Mouse (Mus musculus): ENCODE measurements around the gene Hccs. TPM values are rescaled to one million over a fixed set of nuclear protein-coding genes. Genes with fewer than 3 reads are reported as not detected.
"Not testable (repeated sequence)": the region's sequence is repeated elsewhere in the genome, so short reads cannot be mapped to it uniquely, and the experiment has no call there.

The Hccs gene
- polyA plus RNA-seq, 2 experiments, result 21.7 to 30.9 TPM

GRCm38 (mm10) chrX:169325929-169326595, 5.9 kb upstream of the Hccs start:
- no peak overlapping the region for H3K9ac ChIP-seq (ENCODE audit: low read depth, low read length, severe bottlenecking)
- 81% methylated on average over 3 of the region's 3 CpGs for WGBS

GRCm38 (mm10) chrX:169320668-169321005, 465 bp upstream of the Hccs start:
- H3K36me3 ChIP-seq (ENCODE audit: control insufficient read depth, insufficient read depth, low read length); DNase-seq (ENCODE audit: low spot score); H3K9ac ChIP-seq (ENCODE audit: low read depth, low read length, severe bottlenecking); H3K27me3 ChIP-seq (ENCODE audit: control insufficient read depth, insufficient read depth, low read length); H3K27ac ChIP-seq (replicated peaks; ENCODE audit: low read depth, low read length); H3K9me3 ChIP-seq (ENCODE audit: control insufficient read depth, low read length); H3K4me1 ChIP-seq (ENCODE audit: control insufficient read depth, insufficient read depth, low read length): not testable (repeated sequence)
- WGBS, result 31% methylated on average over 15 of the region's 15 CpGs
- peak overlapping the region; percentile 30 for H3K4me2 ChIP-seq (replicated peaks; ENCODE audit: low read depth, low read length, severe bottlenecking)
- H3K4me3 ChIP-seq (replicated peaks; ENCODE audit: low read length), result peak overlapping the region; percentile 56
- peak; percentile 16 for ATAC-seq (ENCODE audit: low FRiP score, low read depth)

More at GRCm38 (mm10) chrX:169325929-169326595, 5.9 kb upstream of the Hccs start:
- TF ChIP-seq POLR2A (IDR thresholded peaks at IDR 0.05; ENCODE audit: borderline replicate concordance, extremely low read depth, insufficient read depth, insufficient read length), result no peak
- Histone ChIP-seq H3K4me1 (ENCODE audit: control insufficient read depth, insufficient read depth, low read length) (no peaks in the 10 kb centered on the region), H3K4me2 (replicated peaks; ENCODE audit: low read depth, low read length, severe bottlenecking) (no peak overlapping the region), H3K27ac (replicated peaks; ENCODE audit: low read depth, low read length) (no peak overlapping the region), H3K36me3 (ENCODE audit: control insufficient read depth, insufficient read depth, low read length) (no peaks in the 10 kb centered on the region), H3K4me3 (replicated peaks; ENCODE audit: low read length) (no peak overlapping the region), H3K27me3 (ENCODE audit: control insufficient read depth, insufficient read depth, low read length) (no peaks in the 10 kb centered on the region), H3K9me3 (ENCODE audit: control insufficient read depth, low read length) (no peaks in the 10 kb centered on the region)
- no peak for ATAC-seq (ENCODE audit: low FRiP score, low read depth)
- no peak for DNase-seq (ENCODE audit: low spot score)

GRCm38 (mm10) chrX:169319066-169319760, 959 bp downstream of the Hccs start:
- Histone ChIP-seq H3K27me3 (ENCODE audit: control insufficient read depth, insufficient read depth, low read length) (no peaks in the 10 kb centered on the region), H3K4me1 (ENCODE audit: control insufficient read depth, insufficient read depth, low read length) (peaks cover 2% of the 10 kb centered on the region; the same call in 1 of the 2 replicates), H3K4me3 (replicated peaks; ENCODE audit: low read length) (peak overlapping the region; percentile 56), H3K9me3 (ENCODE audit: control insufficient read depth, low read length) (no peaks in the 10 kb centered on the region), H3K9ac (ENCODE audit: low read depth, low read length, severe bottlenecking) (peak overlapping the region; percentile 77), H3K36me3 (ENCODE audit: control insufficient read depth, insufficient read depth, low read length) (peaks cover 7% of the 10 kb centered on the region; the same call in 1 of the 2 replicates), H3K4me2 (replicated peaks; ENCODE audit: low read depth, low read length, severe bottlenecking) (peak overlapping the region; percentile 51), H3K27ac (replicated peaks; ENCODE audit: low read depth, low read length) (no peak overlapping the region)
- no peak for DNase-seq (ENCODE audit: low spot score)
- no peak for ATAC-seq (ENCODE audit: low FRiP score, low read depth)
- 52% methylated on average over 12 of the region's 12 CpGs for WGBS
- no peak for TF ChIP-seq POLR2A (IDR thresholded peaks at IDR 0.05; ENCODE audit: borderline replicate concordance, extremely low read depth, insufficient read depth, insufficient read length)

GRCm38 (mm10) chrX:169308559-169308958, 11.6 kb downstream of the Hccs start:
- no peaks in the 10 kb centered on the region for H3K4me1 ChIP-seq (ENCODE audit: control insufficient read depth, insufficient read depth, low read length)
- no peaks in the 10 kb centered on the region for H3K9me3 ChIP-seq (ENCODE audit: control insufficient read depth, low read length)
- H3K9ac ChIP-seq (ENCODE audit: low read depth, low read length, severe bottlenecking), result no peak overlapping the region
- no peak overlapping the region for H3K4me3 ChIP-seq (replicated peaks; ENCODE audit: low read length)
- H3K36me3 ChIP-seq (ENCODE audit: control insufficient read depth, insufficient read depth, low read length), result 0 out of 2 replicates have a peak, but pooled peaks cover 4% of the 10 kb centered on the region
- 81% methylated on average over 3 of the region's 3 CpGs for WGBS
- TF ChIP-seq POLR2A (IDR thresholded peaks at IDR 0.05; ENCODE audit: borderline replicate concordance, extremely low read depth, insufficient read depth, insufficient read length), result no peak
- no peak overlapping the region for H3K27ac ChIP-seq (replicated peaks; ENCODE audit: low read depth, low read length)
- no peak overlapping the region for H3K4me2 ChIP-seq (replicated peaks; ENCODE audit: low read depth, low read length, severe bottlenecking)
- ATAC-seq (ENCODE audit: low FRiP score, low read depth) (no peak), DNase-seq (ENCODE audit: low spot score) (no peak)
- H3K27me3 ChIP-seq (ENCODE audit: control insufficient read depth, insufficient read depth, low read length), result no peaks in the 10 kb centered on the region

GRCm38 (mm10) chrX:169303945-169304344, 16.2 kb downstream of the Hccs start:
- TF ChIP-seq POLR2A (IDR thresholded peaks at IDR 0.05; ENCODE audit: borderline replicate concordance, extremely low read depth, insufficient read depth, insufficient read length), result no peak
- H3K9me3 ChIP-seq (ENCODE audit: control insufficient read depth, low read length), result no peaks in the 10 kb centered on the region
- WGBS, result 41% methylated on average over 3 of the region's 3 CpGs
- no peak overlapping the region for H3K9ac ChIP-seq (ENCODE audit: low read depth, low read length, severe bottlenecking)
- H3K4me1 ChIP-seq (ENCODE audit: control insufficient read depth, insufficient read depth, low read length), result no peaks in the 10 kb centered on the region
- H3K4me2 ChIP-seq (replicated peaks; ENCODE audit: low read depth, low read length, severe bottlenecking), result no peak overlapping the region
- no peak overlapping the region for H3K27ac ChIP-seq (replicated peaks; ENCODE audit: low read depth, low read length)
- peak; percentile 49 for DNase-seq (ENCODE audit: low spot score)
- no peak for ATAC-seq (ENCODE audit: low FRiP score, low read depth)
- H3K27me3 ChIP-seq (ENCODE audit: control insufficient read depth, insufficient read depth, low read length), result no peaks in the 10 kb centered on the region
- H3K36me3 ChIP-seq (ENCODE audit: control insufficient read depth, insufficient read depth, low read length), result no peaks in the 10 kb centered on the region
- no peak overlapping the region for H3K4me3 ChIP-seq (replicated peaks; ENCODE audit: low read length)

All from limb, embryonic 14.5 days (tissue).